Mouse (Mus musculus) hindbrain, embryonic 15.5 days (tissue): ENCODE results near the gene Nfkbie. TPM values are rescaled to one million over a fixed set of nuclear protein-coding genes. Genes with fewer than 3 reads are reported as not detected.
A peak's percentile ranks its signal among the peaks of the same experiment; 100 is the strongest.

Experiments used
- ATAC-seq: fragments of 200-750 bp; cut with Nextera tagmentation; 2 replicates; pipeline ENCODE4 v1.8.0; 2017; ENCODE audit warnings: low read depth, moderate number of reproducible peaks, moderate TSS enrichment; ENCODE audit not compliant: low FRiP score
- H3K27ac ChIP-seq: fragments of 300-500 bp; sonication (generic); replicated peaks from 2 replicates; pipeline ENCODE4 v1.5.1; 2015; ENCODE audit warnings: mild to moderate bottlenecking, inconsistent platforms
- H3K27me3 ChIP-seq: fragments of 300-500 bp; sonication (generic); 2 replicates; pipeline ENCODE4 v1.6.1; 2015; ENCODE audit warnings: control low read depth, inconsistent platforms
- H3K36me3 ChIP-seq: fragments of 300-500 bp; sonication (generic); 2 replicates; pipeline ENCODE4 v1.6.1; 2015; ENCODE audit warnings: control low read depth, inconsistent platforms
- H3K4me1 ChIP-seq: fragments of 300-500 bp; sonication (generic); replicated peaks from 2 replicates; pipeline ENCODE4 v1.6.1; 2015; ENCODE audit warnings: control low read depth, inconsistent platforms
- H3K4me2 ChIP-seq: fragments of 300-500 bp; sonication (generic); 2 replicates; pipeline ENCODE4 v1.6.1; 2015; ENCODE audit warnings: moderate library complexity, mild to moderate bottlenecking, inconsistent platforms
- H3K4me3 ChIP-seq: fragments of 300-500 bp; sonication (generic); 2 replicates; pipeline ENCODE4 v1.5.1; 2015; ENCODE audit warnings: mild to moderate bottlenecking, inconsistent platforms
- H3K9ac ChIP-seq: fragments of 300-500 bp; sonication (generic); 2 replicates; pipeline ENCODE4 v1.6.1; 2015; ENCODE audit warnings: inconsistent platforms
- H3K9me3 ChIP-seq: fragments of 300-500 bp; sonication (generic); 2 replicates; pipeline ENCODE4 v1.6.1; 2016; ENCODE audit warnings: control low read depth, inconsistent platforms
- WGBS: fragments of 180-500 bp; shearing (Covaris S2); methylation state at CpG from one replicate; pipeline ENCODE4 v1.1.7; 2015; 5-methylcytosine and 5-hydroxymethylcytosine counted together
- polyA plus RNA-seq: library from polyadenylated mRNA; unstranded; fragments of >200 nt; fragmentation: Nextera tagmentation; extraction: Ambion mirVana; gene quantifications from 2 replicates; pipeline ENCODE4 v1.2.1, GENCODE M21; 2015

Nfkbie gene
- polyA plus RNA-seq, 1 experiment from 2014 or later, result 6.4 TPM

- H3K4me3 ChIP-seq, result no peak overlapping the region
- 79% methylated on average over 3 of the region's 3 CpGs for WGBS
- no peaks in the 10 kb centered on the region for H3K36me3 ChIP-seq
- no peak overlapping the region for H3K27ac ChIP-seq
- H3K4me2 ChIP-seq, result no peak overlapping the region
- H3K9me3 ChIP-seq, result no peaks in the 10 kb centered on the region
- ATAC-seq, result no peak
- H3K9ac ChIP-seq, result no peak overlapping the region
- peaks cover 11% of the 10 kb centered on the region for H3K27me3 ChIP-seq
- peaks cover 31% of the 10 kb centered on the region for H3K4me1 ChIP-seq
These were observed 2.4 kb upstream of the Nfkbie start for GRCm38 (mm10) chr17:45553065-45553464.

- H3K9me3 ChIP-seq, result no peaks in the 10 kb centered on the region
- no peak overlapping the region for H3K4me2 ChIP-seq
- no peak overlapping the region for H3K9ac ChIP-seq
- peaks cover 26% of the 10 kb centered on the region for H3K4me1 ChIP-seq
- H3K36me3 ChIP-seq, result no peaks in the 10 kb centered on the region
- peaks cover 11% of the 10 kb centered on the region for H3K27me3 ChIP-seq
- 45% methylated on average over 1 of the region's 1 CpGs for WGBS
- no peak overlapping the region for H3K4me3 ChIP-seq
- H3K27ac ChIP-seq, result no peak overlapping the region
- no peak for ATAC-seq
These were observed 1.1 kb upstream of the Nfkbie start for GRCm38 (mm10) chr17:45554420-45554819.

DNA sequence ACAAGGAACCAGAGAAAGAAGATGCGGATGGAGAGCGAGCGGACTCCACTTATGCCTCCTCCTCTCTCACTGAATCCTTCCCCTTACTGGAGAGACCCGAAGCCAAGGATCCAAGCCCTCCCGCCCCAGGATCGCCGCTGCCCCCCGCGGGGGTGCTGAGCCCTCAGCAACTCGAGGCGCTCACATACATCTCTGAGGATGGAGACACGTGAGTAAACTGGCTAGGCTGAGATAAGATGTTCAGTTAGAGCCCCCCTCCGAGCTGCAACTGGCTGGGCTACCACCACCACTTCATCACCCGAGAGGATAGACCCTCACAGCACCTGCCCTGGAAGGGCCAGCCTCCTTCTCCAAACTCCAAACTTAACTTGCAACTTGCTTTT, 595 bp downstream of the Nfkbie start:
- Histone ChIP-seq H3K36me3 (no peaks in the 10 kb centered on the region), H3K4me2 (peak overlapping the region; percentile 83), H3K9me3 (no peaks in the 10 kb centered on the region), H3K4me3 (peak overlapping the region; percentile 70), H3K27me3 (peaks cover 11% of the 10 kb centered on the region), H3K4me1 (peaks cover 19% of the 10 kb centered on the region), H3K9ac (peak overlapping the region; percentile 64), H3K27ac (0 out of 2 replicates have a peak overlapping the region, but pooled peaks have one; percentile 30)
- ATAC-seq, result no peak
- 3% methylated on average over 14 of the region's 14 CpGs for WGBS

- peak overlapping the region; percentile 70 for H3K4me3 ChIP-seq
- H3K4me1 ChIP-seq, result peaks cover 19% of the 10 kb centered on the region
- no peak for ATAC-seq
- whole genome bisulfite sequencing, result 78% methylated on average over 3 of the region's 3 CpGs
- no peaks in the 10 kb centered on the region for H3K36me3 ChIP-seq
- H3K27me3 ChIP-seq, result peaks cover 11% of the 10 kb centered on the region
- no peak overlapping the region for H3K27ac ChIP-seq
- H3K4me2 ChIP-seq, result peak overlapping the region; percentile 83
- H3K9me3 ChIP-seq, result no peaks in the 10 kb centered on the region
- peak overlapping the region; percentile 64 for H3K9ac ChIP-seq
These were observed 1.2 kb downstream of the Nfkbie start for GRCm38 (mm10) chr17:45556514-45557245.

- Histone ChIP-seq H3K36me3 (no peaks in the 10 kb centered on the region), H3K4me3 (no peak overlapping the region), H3K4me2 (peak overlapping the region; percentile 83; the same call in 1 of the 2 replicates), H3K27me3 (peaks cover 11% of the 10 kb centered on the region), H3K9ac (no peak overlapping the region), H3K27ac (no peak overlapping the region), H3K9me3 (no peaks in the 10 kb centered on the region), H3K4me1 (peaks cover 15% of the 10 kb centered on the region)
- ATAC-seq, result no peak
- WGBS, result 67% methylated on average over 7 of the region's 7 CpGs
These were observed 1.8 kb downstream of the Nfkbie start for GRCm38 (mm10) chr17:45557246-45557824.

- no peak overlapping the region for H3K4me2 ChIP-seq
- H3K27me3 ChIP-seq, result peaks cover 11% of the 10 kb centered on the region
- no peak overlapping the region for H3K4me3 ChIP-seq
- H3K27ac ChIP-seq, result no peak overlapping the region
- H3K36me3 ChIP-seq, result no peaks in the 10 kb centered on the region
- no peaks in the 10 kb centered on the region for H3K9me3 ChIP-seq
- peaks cover 15% of the 10 kb centered on the region for H3K4me1 ChIP-seq
- H3K9ac ChIP-seq, result no peak overlapping the region
- ATAC-seq, result no peak
- 73% methylated on average over 16 of the region's 16 CpGs for WGBS
These were observed 2.7 kb downstream of the Nfkbie start for GRCm38 (mm10) chr17:45557998-45558862.

DNA sequence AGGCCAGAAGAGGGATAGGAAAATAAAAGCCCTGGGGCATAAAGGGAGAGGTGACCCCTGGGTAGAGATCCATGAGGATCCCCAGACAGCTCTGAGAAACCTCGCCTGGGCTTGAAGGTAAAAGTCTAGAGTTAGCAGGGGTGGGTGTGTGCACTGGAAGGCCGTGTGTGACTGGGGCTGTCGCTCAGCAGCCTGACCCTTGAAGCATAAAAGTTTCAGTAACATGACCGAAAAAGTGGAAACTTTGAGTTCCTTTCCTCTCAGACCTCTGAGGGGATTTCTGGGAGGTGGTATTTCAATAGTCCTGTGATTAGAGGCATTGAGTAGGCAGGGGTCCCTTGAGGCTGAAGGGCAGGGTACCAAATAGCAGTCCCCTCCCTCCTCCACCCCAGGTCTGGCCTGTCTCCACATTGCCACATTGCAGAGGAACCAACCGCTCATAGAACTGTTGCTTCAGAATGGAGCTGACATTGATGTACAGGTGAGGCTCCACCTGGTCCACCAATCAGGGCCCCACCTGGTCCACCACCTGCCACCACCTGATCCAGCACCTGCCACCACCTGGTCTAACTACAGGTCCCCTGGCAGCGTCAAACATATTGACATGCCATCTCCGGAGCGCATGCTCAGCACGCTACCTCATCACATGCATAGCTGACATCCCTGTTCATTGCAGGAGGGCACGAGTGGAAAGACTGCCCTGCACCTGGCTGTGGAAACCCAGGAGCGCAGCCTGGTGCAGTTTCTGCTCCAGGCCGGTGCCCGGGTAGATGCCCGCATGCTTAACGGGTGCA, 4.4 kb downstream of the Nfkbie start:
- Histone ChIP-seq H3K4me1 (peaks cover 20% of the 10 kb centered on the region), H3K27ac (no peak overlapping the region), H3K9ac (no peak overlapping the region), H3K4me3 (no peak overlapping the region), H3K9me3 (no peaks in the 10 kb centered on the region), H3K27me3 (peaks cover 9% of the 10 kb centered on the region), H3K4me2 (no peak overlapping the region), H3K36me3 (no peaks in the 10 kb centered on the region)
- 90% methylated on average over 15 of the region's 15 CpGs for WGBS
- no peak for ATAC-seq

GRCm38 (mm10) chr17:45563216-45563615, 7.7 kb downstream of the Nfkbie start:
- H3K27me3 ChIP-seq, result no peaks in the 10 kb centered on the region
- no peak for ATAC-seq
- H3K4me2 ChIP-seq, result peak overlapping the region; percentile 80; the same call in 1 of the 2 replicates
- WGBS, result 80% methylated on average over 12 of the region's 12 CpGs
- H3K9ac ChIP-seq, result no peak overlapping the region
- peaks cover 22% of the 10 kb centered on the region for H3K36me3 ChIP-seq
- H3K9me3 ChIP-seq, result no peaks in the 10 kb centered on the region
- H3K4me3 ChIP-seq, result no peak overlapping the region; the same call in 1 of the 2 replicates
- H3K27ac ChIP-seq, result no peak overlapping the region
- H3K4me1 ChIP-seq, result peaks cover 34% of the 10 kb centered on the region

DNA sequence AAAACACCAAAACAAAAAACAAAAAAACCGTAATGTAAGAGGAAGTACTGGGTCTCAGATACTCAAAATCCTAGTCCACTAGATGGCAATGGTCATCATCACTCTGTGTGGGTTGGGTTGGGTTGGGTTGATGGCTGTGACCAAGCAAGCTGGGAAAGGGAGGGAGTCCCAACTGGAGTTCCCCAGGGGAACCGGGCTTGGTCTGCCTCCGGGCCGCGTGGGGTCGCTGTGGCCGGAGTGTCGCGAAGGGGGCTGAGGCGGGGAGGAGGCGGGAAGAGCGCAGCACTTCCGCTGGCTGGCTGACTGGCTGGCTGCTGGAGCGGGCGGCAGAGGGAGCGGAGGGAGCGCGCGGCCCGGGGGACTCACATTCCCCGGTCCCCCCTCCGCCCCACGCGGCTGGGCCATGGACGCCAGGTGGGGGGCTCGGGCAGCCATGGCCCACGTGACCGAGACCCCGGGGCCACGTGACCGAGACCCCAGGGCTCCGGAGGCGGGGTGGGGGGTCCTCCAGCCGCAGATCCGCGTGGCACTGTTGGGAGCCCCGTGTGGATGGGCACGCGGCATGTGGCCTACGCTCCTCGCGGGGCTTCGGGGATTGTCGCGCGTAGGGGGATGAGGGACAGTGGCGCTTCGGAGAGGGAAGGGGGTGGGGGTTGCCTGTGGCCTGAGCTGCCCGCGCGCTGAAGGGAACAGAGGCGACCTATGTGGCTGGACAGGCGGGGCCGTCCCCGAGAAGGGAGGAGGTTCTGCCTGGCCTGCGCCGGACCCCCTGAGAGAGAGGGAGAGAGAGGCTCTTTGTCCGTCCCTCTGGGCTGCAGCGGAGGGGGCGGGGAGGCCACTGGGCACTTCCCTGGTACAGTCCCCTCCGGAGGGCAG, 8.4 kb downstream of the Nfkbie start, which contains the start of gene Slc35b2:
Slc35b2 (plus strand) TSS at position 220 of the 876 bp plus-strand sequence.
- H3K4me2 ChIP-seq, result peak within 1 kb of the TSS; percentile 80
- peaks cover 28% of the 10 kb centered on the region for H3K36me3 ChIP-seq
- H3K9ac ChIP-seq, result peak within 1 kb of the TSS; percentile 87
- ATAC-seq, result peak; percentile 88
- peaks cover 38% of the 10 kb centered on the region for H3K4me1 ChIP-seq
- H3K4me3 ChIP-seq, result peak within 1 kb of the TSS; percentile 68
- no peaks in the 10 kb centered on the region for H3K27me3 ChIP-seq
- WGBS, result under 1% methylated on average over 53 of the region's 61 CpGs
- H3K9me3 ChIP-seq, result no peaks in the 10 kb centered on the region
- H3K27ac ChIP-seq, result peak within 1 kb of the TSS; percentile 87

DNA sequence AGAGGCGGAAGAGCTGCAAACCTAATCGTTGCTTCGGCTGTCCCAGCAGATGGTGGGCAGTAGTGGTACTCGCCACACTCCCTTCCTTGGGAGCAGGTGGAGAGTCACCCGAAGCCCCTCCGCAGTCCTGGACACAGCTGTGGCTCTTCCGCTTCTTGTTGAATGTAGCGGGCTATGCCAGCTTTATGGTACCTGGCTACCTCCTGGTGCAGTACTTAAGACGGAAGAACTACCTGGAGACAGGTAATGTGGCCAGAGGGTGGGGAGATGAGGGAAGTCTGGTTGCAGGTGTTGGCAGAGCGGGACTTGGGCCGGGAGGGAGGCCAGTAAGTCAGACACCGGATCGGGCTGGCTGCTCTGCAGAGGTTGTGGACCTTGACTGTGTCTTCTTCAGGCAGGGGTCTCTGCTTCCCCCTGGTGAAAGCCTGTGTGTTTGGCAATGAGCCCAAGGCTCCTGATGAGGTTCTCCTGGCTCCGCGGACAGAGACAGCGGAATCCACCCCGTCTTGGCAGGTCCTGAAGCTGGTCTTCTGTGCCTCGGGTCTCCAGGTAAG, 9.1 kb downstream of the Nfkbie start:
- peaks cover 35% of the 10 kb centered on the region for H3K36me3 ChIP-seq

More for the DNA sequence above, 9.1 kb downstream of the Nfkbie start:
- H3K9ac ChIP-seq, result peak overlapping the region; percentile 87
- H3K27me3 ChIP-seq, result no peaks in the 10 kb centered on the region
- ATAC-seq, result no peak
- WGBS, result 11% methylated on average over 18 of the region's 18 CpGs
- peak overlapping the region; percentile 87 for H3K27ac ChIP-seq
- peak overlapping the region; percentile 68 for H3K4me3 ChIP-seq
- no peaks in the 10 kb centered on the region for H3K9me3 ChIP-seq
- peak overlapping the region; percentile 80 for H3K4me2 ChIP-seq
- peaks cover 43% of the 10 kb centered on the region for H3K4me1 ChIP-seq
